Mouse (Mus musculus) lung, adult 18-20 months (tissue): ENCODE results near the gene Gm4340.
"Not testable (repeated sequence)": the region's sequence is repeated elsewhere in the genome, so short reads cannot be mapped to it uniquely, and the experiment has no call there.

Experiments used
- DNase-seq, 2 experiments: peaks; one replicate each; pipeline ENCODE4 v3.0.0; 2022; ENCODE audit warnings: mixed read lengths in 2 of 2

Gm4340 gene

DNA sequence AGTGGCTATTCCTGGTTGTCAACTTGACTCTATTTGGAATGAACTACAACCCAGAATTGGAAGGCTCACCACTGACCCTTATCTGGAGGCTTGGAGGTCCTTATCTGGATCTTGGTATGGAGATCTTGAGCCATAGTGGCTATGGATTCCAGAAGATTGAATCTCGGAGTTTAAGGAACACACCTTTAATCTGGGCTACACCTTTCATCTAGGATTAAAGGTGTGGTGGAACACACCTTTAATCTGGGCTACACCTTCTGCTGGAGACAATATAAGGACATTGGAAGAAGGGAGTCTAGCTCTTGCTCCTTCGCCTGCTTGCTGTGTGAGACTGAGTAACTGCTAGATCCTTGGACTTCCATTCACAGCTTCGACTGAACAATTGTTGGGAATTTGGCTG is at the start of gene Gm4340:
Gm4340 (plus strand) TSS at position 301 of the 400 bp plus-strand sequence.
- not testable (repeated sequence) for DNase-seq

DNA sequence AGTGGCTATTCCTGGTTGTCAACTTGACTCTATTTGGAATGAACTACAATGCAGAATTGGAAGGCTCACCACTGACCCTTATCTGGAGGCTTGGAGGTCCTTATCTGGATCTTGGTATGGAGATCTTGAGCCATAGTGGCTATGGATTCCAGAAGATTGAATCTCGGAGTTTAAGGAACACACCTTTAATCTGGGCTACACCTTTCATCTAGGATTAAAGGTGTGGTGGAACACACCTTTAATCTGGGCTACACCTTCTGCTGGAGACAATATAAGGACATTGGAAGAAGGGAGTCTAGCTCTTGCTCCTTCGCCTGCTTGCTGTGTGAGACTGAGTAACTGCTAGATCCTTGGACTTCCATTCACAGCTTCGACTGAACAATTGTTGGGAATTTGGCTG is 42.6 kb upstream of the Gm4340 start, which contains the start of gene Gm6763:
Gm6763 (plus strand) TSS at position 301 of the 400 bp plus-strand sequence.
- not testable (repeated sequence) for DNase-seq

- DNase-seq: not testable (repeated sequence)
Measured at GRCm38 (mm10) chr10:104159706-104160105, 34.1 kb upstream of the Gm4340 start, which contains the start of gene Gm8764. Gene Gm8764 (plus strand): TSS chr10:104160006.

DNA sequence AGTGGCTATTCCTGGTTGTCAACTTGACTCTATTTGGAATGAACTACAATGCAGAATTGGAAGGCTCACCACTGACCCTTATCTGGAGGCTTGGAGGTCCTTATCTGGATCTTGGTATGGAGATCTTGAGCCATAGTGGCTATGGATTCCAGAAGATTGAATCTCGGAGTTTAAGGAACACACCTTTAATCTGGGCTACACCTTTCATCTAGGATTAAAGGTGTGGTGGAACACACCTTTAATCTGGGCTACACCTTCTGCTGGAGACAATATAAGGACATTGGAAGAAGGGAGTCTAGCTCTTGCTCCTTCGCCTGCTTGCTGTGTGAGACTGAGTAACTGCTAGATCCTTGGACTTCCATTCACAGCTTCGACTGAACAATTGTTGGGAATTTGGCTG is 25.6 kb upstream of the Gm4340 start, which contains the start of gene Gm21304:
Gm21304 (plus strand) TSS at position 301 of the 400 bp plus-strand sequence.
- not testable (repeated sequence) for DNase-seq

GRCm38 (mm10) chr10:104176724-104177123 is 17.1 kb upstream of the Gm4340 start, which contains the start of gene Gm21312:
Gene Gm21312 (plus strand): TSS chr10:104177024.
- DNase-seq: not testable (repeated sequence)

GRCm38 (mm10) chr10:104185233-104185632 is 8.6 kb upstream of the Gm4340 start, which contains the start of gene Gm20765:
Gene Gm20765 (plus strand): TSS chr10:104185533.
- not testable (repeated sequence) for DNase-seq

DNA sequence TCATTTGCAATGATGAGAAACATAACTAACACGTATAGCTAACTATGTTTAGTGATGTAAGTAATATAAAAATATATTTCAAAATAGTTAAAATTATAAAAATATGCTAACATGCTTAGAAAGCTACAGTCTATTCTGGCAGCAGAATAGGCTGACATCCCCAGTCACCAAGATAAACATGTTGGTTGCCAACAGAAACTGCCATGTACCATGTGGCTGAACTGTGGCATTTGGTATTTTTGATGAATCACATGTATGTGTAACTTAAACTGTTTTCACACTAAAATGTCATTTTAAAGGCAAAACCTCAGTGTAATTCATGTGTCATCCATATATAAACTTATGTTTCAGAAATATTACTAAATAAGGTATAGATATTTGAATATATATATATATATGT is 15.8 kb downstream of the Gm4340 start:
- no peak for DNase-seq

DNA sequence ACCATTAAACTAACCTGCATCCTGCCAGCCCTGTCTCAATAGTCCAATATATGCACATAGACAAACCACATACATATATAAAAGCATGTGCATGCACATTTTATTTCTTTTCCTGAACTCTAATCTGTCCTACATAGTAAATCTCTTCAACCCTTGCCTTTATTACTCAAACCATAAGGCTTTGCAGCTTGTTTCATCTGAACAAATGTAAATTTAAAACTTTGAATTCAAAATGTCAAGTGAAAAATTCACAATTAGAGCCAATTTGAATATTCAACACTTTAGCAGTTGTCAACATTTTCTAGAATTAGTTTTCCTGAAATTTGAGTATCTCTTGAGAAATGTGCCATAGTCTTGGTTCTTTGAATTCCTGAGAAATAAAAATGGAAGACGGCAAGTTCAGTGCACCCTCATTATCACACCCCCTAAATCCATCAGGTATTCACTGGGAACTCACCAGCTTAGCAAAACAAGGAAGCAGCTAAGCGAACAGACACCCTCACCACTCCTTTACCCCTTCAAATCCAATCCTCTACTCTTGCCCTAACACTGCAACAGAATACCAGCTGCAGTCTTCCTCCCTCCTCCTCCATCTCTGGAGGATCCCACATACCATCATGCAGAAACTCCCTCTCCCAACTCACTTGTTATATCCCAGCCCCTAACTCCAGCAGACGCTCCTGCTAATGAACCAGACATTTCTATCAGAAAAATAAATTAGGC is 16.6 kb downstream of the Gm4340 start:
- DNase-seq: no peak

GRCm38 (mm10) chr10:104214527-104214926 is 20.7 kb downstream of the Gm4340 start:
- no peak for DNase-seq

GRCm38 (mm10) chr10:104220303-104221021 is 26.6 kb downstream of the Gm4340 start:
- DNase-seq: no peak
